Mouse (Mus musculus) G1E (cell line): ENCODE measurements around the gene B4galnt1. TPM values are rescaled to one million over a fixed set of nuclear protein-coding genes. Genes with fewer than 3 reads are reported as not detected.
"Not testable (repeated sequence)": the region's sequence is repeated elsewhere in the genome, so short reads cannot be mapped to it uniquely, and the experiment has no call there.

Experiments
- ATAC-seq: 2 replicates; pipeline ENCODE4 v1.8.0; 2016; ENCODE audit warnings: mild to moderate bottlenecking; ENCODE audit not compliant: insufficient number of reproducible peaks, poor library complexity, low FRiP score, severe bottlenecking; ENCODE audit errors: extremely low read depth
- DNase-seq: peaks from one replicate; pipeline ENCODE4 v3.0.0; 2012; ENCODE audit warnings: low spot score
- H3K27me3 ChIP-seq: 2 replicates; pipeline ENCODE4 v1.6.1; 2012; ENCODE audit warnings: mild to moderate bottlenecking, low read length, inconsistent platforms; ENCODE audit not compliant: insufficient read depth
- H3K36me3 ChIP-seq: replicated peaks from 2 replicates; pipeline ENCODE3; 2012; ENCODE audit warnings: mild to moderate bottlenecking, inconsistent platforms
- H3K4me1 ChIP-seq: 2 replicates; pipeline ENCODE4 v1.6.1; 2012; ENCODE audit warnings: low read depth, low read length, inconsistent platforms, mixed read lengths; ENCODE audit not compliant: insufficient read depth
- H3K4me3 ChIP-seq: 2 replicates; pipeline ENCODE4 v1.5.1; 2012; ENCODE audit warnings: low read depth, mild to moderate bottlenecking, inconsistent platforms, low read length, moderate library complexity, mixed read lengths
- H3K9me3 ChIP-seq: replicated peaks from 2 replicates; pipeline ENCODE4 v1.6.1; 2012; ENCODE audit warnings: inconsistent platforms
- CTCF ChIP-seq: IDR thresholded peaks from 2 replicates; pipeline ENCODE4 v1.5.1; 2012; ENCODE audit warnings: low read depth, low read length, inconsistent platforms, mixed read lengths
- GATA1 ChIP-seq: IDR thresholded peaks from 2 replicates; pipeline ENCODE4 v1.6.1; 2012; ENCODE audit warnings: borderline replicate concordance, low read length, inconsistent platforms, mixed read lengths
- GATA2 ChIP-seq: IDR thresholded peaks from 2 replicates; pipeline ENCODE4 v1.6.1; 2012; ENCODE audit warnings: low read depth, low read length, inconsistent platforms, borderline replicate concordance
- POLR2AphosphoS5 ChIP-seq: IDR thresholded peaks from 2 replicates; pipeline ENCODE4 v1.6.1; 2012; ENCODE audit warnings: low read depth, low read length, inconsistent platforms; ENCODE audit not compliant: insufficient replicate concordance
- TAL1 ChIP-seq: conservative IDR thresholded peaks from 2 replicates; pipeline ENCODE4 v1.6.1; 2012; ENCODE audit warnings: low read depth, low read length, inconsistent platforms, mixed read lengths
- polyA plus RNA-seq: library from polyadenylated mRNA; stranded (reverse); fragments of >175 nt; gene quantifications from 2 replicates; pipeline ENCODE4 v1.2.3, GENCODE M21; 2012
- total RNA-seq, 2 experiments: library from RNA; stranded (forward) in 1 of 2; stranded (reverse) in 1 of 2; fragments of 200-1000 nt in 1 of 2; fragments of >200 nt in 1 of 2; fragmentation: Nextera tagmentation in 1 of 2; gene quantifications; 2 replicates each; pipeline ENCODE4 v1.2.3; 2014 to 2017

Gene B4galnt1
- total and polyA plus RNA-seq, 3 experiments: 65.0 to 318 (median 173) TPM

DNA sequence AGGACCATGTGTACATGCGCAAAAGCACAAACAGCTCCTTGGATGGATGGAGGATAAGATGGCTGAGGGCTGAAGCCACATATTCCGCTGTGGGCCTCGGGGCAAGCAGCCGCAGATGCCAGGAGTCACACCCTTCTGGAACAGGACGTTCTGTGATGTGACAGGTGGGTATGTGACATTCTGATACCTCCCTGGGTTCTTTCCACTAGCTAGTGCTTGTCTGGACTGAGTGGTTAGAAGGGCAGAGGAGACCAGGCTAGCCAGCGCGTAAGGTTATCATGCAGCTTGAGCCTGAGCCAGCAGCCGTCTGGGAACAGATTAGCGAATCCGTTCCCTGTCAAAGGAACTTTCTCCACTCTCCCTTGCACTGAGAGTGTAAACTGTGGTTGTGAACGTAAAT is 24.1 kb upstream of the B4galnt1 start:
- DNase-seq: no peak
- no peak overlapping the region for H3K4me3 ChIP-seq
- no peaks in the 10 kb centered on the region; the same call in 1 of the 2 replicates for H3K27me3 ChIP-seq
- no peak for TF ChIP-seq TAL1
- TF ChIP-seq GATA1: no peak
- no peak for TF ChIP-seq CTCF
- no peak for TF ChIP-seq GATA2
- no peak for TF ChIP-seq POLR2AphosphoS5
- no peaks in the 10 kb centered on the region for H3K36me3 ChIP-seq
- H3K4me1 ChIP-seq: peaks cover 40% of the 10 kb centered on the region
- no peak for ATAC-seq
- H3K9me3 ChIP-seq: no peaks in the 10 kb centered on the region

DNA sequence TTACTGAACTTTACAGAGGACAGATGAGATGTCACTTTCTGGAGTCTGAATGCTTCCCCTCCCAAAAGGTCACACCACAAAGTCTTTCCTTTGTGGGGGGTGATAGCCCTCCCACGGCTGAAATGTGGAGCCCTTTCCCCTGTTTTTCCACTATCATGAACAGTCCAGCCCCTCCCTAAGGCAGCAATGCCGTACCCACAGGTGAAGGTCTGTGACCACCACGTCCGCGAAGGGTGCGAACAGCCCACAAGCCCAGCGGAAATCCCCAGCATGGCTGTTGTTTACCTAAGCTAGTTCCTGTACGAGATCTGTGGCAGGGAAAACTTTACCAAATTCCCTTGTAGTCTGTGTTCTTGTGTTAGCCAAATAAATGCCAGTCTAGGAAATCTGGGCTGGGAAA is 23.5 kb upstream of the B4galnt1 start:
- no peak overlapping the region for H3K4me3 ChIP-seq
- DNase-seq (no peak), ATAC-seq (no peak)
- H3K4me1 ChIP-seq: peaks cover 35% of the 10 kb centered on the region
- no peaks in the 10 kb centered on the region for H3K36me3 ChIP-seq
- H3K9me3 ChIP-seq: no peaks in the 10 kb centered on the region
- no peaks in the 10 kb centered on the region; the same call in 1 of the 2 replicates for H3K27me3 ChIP-seq
- TF ChIP-seq POLR2AphosphoS5 (no peak), GATA1 (no peak), TAL1 (no peak), CTCF (no peak), GATA2 (no peak)

GRCm38 (mm10) chr10:127143228-127143627 is 21.8 kb upstream of the B4galnt1 start:
- TF ChIP-seq POLR2AphosphoS5: no peak
- no peak for TF ChIP-seq TAL1
- no peak for TF ChIP-seq GATA2
- TF ChIP-seq GATA1: no peak
- no peak for TF ChIP-seq CTCF
- no peak for DNase-seq
- H3K27me3 ChIP-seq: no peaks in the 10 kb centered on the region; the same call in 1 of the 2 replicates
- H3K4me1 ChIP-seq: peaks cover 21% of the 10 kb centered on the region
- no peaks in the 10 kb centered on the region for H3K36me3 ChIP-seq
- H3K9me3 ChIP-seq: no peaks in the 10 kb centered on the region
- no peak for ATAC-seq
- H3K4me3 ChIP-seq: no peak overlapping the region

- no peaks in the 10 kb centered on the region for H3K36me3 ChIP-seq
- no peak overlapping the region for H3K4me3 ChIP-seq
- H3K9me3 ChIP-seq: no peaks in the 10 kb centered on the region
- no peak for ATAC-seq
- no peak for TF ChIP-seq CTCF
- TF ChIP-seq TAL1: no peak
- no peak for TF ChIP-seq GATA2
- no peak for TF ChIP-seq POLR2AphosphoS5
- TF ChIP-seq GATA1: no peak
- no peak for DNase-seq
- H3K27me3 ChIP-seq: no peaks in the 10 kb centered on the region; the same call in 1 of the 2 replicates
- H3K4me1 ChIP-seq: peaks cover 13% of the 10 kb centered on the region; the same call in 1 of the 2 replicates
Observed at GRCm38 (mm10) chr10:127144536-127144935, 20.5 kb upstream of the B4galnt1 start.

DNA sequence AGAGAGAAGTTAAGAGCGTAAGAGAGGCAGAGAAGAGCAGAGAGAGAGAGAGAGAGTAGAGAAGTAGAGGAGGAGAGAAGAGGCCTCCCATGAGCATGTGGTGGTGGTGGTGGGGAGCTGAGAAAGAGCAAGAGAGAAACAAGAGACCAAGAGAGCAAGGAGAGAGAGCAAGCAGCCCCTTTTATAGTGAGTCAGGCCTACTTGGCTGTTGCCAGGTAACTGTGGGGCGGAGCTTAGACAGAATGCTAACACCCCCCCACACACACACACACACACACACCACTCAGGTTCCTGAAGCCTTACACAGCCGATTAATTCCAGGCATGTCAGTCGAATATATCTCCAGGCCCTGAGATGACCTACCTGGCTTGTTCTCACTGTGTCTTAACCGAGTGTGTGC is 19.7 kb upstream of the B4galnt1 start:
- H3K9me3 ChIP-seq: no peaks in the 10 kb centered on the region
- ATAC-seq (no peak), DNase-seq (no peak)
- TF ChIP-seq GATA2 (no peak), CTCF (no peak), GATA1 (no peak), TAL1 (no peak), POLR2AphosphoS5 (no peak)
- peaks cover 13% of the 10 kb centered on the region; the same call in 1 of the 2 replicates for H3K4me1 ChIP-seq
- H3K27me3 ChIP-seq: no peaks in the 10 kb centered on the region; the same call in 1 of the 2 replicates
- H3K36me3 ChIP-seq: no peaks in the 10 kb centered on the region
- no peak overlapping the region for H3K4me3 ChIP-seq

- peaks cover under 1% of the 10 kb centered on the region for H3K9me3 ChIP-seq
- no peak for DNase-seq
- H3K27me3 ChIP-seq: no peaks in the 10 kb centered on the region
- TF ChIP-seq CTCF (no peak), POLR2AphosphoS5 (no peak)
- no peak for ATAC-seq
- H3K36me3 ChIP-seq: no peaks in the 10 kb centered on the region
- peaks cover 9% of the 10 kb centered on the region; the same call in 1 of the 2 replicates for H3K4me1 ChIP-seq
- H3K4me3 ChIP-seq: no peak overlapping the region
Observed at GRCm38 (mm10) chr10:127147135-127147534, 17.9 kb upstream of the B4galnt1 start.

DNA sequence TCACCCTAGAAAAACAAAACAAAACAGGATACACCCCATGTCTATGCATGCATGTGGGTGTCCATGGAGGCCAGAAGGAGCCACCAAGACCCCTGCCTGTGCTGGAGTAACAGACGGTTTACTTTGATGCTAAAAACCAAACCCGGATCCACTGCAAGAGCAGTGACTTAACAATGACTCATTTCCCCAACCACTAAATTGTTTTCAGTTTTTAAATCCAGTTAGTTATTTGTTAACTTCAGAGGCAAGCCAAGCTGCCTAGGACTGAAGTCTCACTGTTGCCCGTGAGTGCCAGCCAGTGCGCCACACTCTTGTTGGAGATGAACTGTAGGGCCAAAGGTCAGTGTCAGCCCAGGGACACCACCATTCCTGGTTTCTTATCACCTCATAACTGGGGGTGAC is 14.6 kb upstream of the B4galnt1 start:
- ATAC-seq: no peak
- TF ChIP-seq CTCF (no peak), POLR2AphosphoS5 (no peak), GATA1 (no peak)

GRCm38 (mm10) chr10:127151233-127151632 is 13.8 kb upstream of the B4galnt1 start:
- not testable (repeated sequence) for H3K4me3 ChIP-seq, H3K36me3 ChIP-seq, H3K27me3 ChIP-seq, ATAC-seq, DNase-seq, H3K9me3 ChIP-seq, H3K4me1 ChIP-seq

More for the DNA sequence above, 14.6 kb upstream of the B4galnt1 start:
- Histone ChIP-seq H3K9me3 (peaks cover 8% of the 10 kb centered on the region), H3K4me3 (no peak overlapping the region), H3K36me3 (no peaks in the 10 kb centered on the region), H3K4me1 (peaks cover 4% of the 10 kb centered on the region; the same call in 1 of the 2 replicates), H3K27me3 (no peaks in the 10 kb centered on the region)
- no peak for DNase-seq

DNA sequence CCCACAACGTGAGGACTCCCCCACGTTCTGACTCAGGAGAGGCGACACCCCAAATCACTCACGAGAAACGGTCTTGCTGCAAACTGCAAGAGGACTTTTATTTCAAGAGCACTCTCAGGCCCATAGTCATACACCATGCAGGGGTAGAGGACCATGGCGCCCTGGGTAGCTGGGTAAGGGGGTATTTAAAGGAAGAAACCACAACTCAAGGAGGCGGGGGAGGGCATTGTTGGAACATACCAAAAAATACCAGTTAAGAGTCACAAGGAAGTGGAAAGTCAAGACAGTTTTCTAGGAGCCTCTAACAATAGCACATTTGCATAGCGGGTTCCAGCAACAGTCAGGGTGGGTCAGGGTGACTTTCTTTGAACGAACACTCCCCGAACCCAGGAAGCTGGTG is 12.5 kb upstream of the B4galnt1 start:
- not testable (repeated sequence) for H3K36me3 ChIP-seq, ATAC-seq, DNase-seq, H3K4me3 ChIP-seq, H3K4me1 ChIP-seq, H3K9me3 ChIP-seq, H3K27me3 ChIP-seq
